Mouse (Mus musculus): Measurements from ENCODE around the gene Sorcs2.
A peak's percentile ranks its signal among the peaks of the same experiment; 100 is the strongest.

Sorcs2 gene

DNA sequence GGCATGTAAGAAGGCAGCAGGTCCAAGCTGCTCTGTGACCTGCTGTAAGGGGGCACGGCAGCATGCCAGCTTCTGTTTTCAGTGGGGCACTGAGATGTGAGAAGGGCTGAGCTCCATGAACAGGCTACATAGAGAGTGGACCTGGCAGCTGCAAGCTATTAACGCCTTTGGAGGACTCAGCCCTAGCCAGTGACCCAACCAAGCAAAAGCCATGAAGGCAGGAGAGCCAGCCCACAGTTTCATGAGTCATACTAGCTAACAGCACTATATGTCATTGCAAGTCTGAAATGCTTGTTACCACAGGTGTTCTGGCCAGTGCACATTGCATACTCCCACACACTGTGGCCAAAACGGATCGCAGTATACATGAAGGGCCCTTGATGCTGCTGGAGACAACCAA, 41.3 kb downstream of the Sorcs2 start:
- no peak for DNase-seq

DNA sequence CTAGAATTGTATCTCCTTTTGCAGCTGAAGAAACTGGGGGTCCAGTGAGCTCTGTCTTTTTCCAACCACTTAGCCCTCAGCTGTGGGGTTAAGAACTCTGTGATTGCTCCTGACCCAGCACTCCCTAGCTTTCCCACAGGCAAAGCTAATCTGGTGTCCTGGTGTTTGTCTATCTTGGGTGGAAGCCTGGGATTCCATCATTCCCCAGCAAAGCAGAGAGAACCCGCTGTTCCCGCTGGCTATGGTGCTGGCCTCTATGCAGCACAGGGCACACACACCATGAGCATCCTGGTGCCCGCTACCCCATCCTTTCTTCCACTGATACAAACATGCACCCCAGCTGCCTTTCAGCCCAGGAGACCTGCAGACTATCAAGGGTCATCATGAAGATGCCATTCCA, 42.3 kb downstream of the Sorcs2 start:
- no peak for DNase-seq

DNA sequence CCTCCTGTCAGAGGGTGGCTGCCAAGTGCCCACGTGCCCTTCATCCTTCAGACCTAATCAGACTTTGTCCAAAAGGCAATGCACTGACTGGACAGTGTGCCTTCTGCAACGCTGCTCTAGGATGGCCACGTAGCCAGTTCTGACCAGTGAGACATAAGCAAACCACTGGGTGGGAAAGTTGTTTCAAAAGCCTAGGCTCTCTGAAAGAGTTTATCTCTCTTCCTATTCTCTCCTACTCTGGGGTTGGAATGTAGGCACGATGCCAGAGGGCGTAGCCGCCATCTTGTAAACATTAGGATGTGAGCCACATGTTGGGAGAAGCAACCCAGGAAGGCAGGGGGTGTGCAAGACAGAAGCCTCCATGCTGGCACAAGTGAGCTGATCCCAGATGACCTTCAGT, 44.3 kb downstream of the Sorcs2 start:
- DNase-seq = peak; percentile 53 to 55

DNA sequence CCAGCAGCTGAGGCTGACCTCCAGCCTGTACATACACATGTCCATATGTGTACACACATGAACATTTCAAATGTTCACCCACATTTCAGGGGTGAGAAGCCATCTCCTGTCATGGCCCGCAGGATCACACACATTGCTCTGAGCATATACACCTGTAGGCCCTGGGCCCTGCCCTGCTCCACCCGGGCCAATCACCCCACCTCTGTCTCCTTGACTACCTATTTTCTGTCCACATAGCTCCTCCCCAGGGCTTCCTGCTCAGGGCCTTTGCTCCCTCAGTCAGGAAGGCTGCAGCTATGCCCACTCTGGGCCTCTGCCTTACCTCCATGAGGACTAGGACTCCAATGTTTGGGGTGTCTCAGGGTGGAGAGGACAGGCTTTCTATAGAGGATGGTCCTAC, 44.7 kb downstream of the Sorcs2 start:
- DNase-seq = no peak

DNA sequence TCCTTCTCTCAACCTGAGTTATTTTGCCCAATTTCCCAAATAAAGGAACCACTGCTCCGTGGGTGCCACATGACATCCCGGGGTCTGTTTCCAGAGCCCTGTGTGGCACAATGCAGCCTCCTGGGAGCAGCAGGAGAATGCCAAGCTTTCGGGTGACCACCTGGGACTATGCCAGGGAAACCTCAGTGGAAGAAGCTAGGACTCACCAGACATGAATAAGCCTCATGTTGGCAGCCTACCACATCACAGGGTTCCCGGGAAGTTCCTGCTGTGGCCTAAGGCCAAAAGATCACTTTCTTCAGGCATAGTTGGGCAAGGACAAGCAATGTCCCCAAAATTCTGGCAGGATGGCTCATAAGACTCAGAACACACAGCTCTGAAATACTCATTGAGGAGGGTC, 51.2 kb downstream of the Sorcs2 start:
- no peak for DNase-seq

DNA sequence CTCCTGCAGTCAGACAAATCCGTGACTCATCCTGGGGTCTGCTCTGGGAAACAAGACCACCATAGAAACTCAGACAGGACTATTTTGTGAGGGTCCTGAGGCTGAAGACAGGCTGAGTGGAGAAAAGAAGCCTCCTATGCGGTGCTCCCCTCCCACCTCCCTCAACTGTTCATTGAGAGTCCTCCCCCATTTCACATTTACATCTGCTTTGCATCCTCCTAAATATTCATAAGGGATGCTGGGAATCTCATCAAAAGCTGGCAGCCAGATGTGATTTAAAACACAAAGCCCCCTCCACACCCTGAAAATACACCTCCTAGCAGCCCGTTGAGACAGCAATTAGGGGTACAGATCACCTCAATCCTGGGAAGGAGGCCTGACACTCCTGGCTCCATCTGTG, 58.7 kb downstream of the Sorcs2 start:
- DNase-seq = no peak

DNA sequence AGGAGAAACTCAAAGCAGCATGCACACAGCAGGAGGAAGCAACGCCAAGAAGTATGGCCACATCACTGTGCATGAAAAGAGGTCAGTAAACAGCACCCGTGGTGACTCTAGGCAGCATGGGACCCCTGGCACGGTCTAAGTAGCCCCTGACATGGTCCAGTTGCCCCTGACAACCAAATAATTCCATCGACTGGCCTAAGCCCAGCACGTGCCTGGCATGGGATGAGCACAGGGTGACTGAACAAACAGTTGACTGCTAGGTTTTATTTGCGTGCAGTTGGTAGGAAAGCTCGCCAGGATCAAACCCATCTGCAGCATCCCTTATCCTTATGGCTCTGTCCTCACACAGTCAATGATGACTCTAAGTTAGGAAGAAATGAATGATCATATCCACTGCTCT, 61.7 kb downstream of the Sorcs2 start:
- DNase-seq = no peak

DNA sequence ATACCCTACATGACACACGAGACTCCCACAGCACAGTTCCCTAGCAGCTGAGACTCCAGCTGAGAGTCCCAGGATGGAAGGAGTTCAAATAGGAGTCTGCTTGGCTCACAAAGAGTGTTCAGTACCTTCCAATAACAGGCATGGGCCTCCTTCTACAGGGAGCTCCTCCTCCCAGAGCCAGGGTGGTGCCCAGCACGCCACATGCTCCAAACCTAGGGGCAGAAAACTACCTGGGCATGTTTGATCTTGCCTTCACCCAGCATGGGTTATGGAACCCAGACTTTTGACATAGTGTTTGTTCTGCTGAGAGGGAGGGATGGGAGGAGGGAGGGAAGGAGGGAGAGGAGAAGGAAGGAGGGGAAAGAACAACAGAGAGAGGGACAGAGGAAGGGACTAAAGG, 62.3 kb downstream of the Sorcs2 start:
- peak in 1 of 2 experiments; percentile 42 for DNase-seq

DNA sequence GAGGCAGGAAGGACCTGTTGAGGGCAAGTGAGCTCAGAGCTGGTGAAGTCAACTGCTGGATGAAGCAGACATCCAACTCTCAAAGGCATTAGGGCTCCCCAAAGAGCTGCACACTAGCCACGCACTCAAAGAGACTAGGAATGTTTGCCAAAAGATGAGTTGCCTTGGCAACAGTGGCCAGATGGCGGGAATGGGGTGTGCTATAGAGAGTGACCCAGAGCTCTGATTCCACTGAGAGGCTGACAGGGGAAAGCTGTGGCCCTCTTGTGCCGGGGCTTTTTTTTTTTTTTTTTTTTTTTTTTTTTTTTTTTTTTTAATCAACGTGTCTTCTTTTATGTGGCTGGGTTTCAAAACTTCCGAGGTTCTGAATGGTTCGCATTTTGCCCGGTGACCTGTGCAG, 63.7 kb downstream of the Sorcs2 start:
- DNase-seq = no peak

DNA sequence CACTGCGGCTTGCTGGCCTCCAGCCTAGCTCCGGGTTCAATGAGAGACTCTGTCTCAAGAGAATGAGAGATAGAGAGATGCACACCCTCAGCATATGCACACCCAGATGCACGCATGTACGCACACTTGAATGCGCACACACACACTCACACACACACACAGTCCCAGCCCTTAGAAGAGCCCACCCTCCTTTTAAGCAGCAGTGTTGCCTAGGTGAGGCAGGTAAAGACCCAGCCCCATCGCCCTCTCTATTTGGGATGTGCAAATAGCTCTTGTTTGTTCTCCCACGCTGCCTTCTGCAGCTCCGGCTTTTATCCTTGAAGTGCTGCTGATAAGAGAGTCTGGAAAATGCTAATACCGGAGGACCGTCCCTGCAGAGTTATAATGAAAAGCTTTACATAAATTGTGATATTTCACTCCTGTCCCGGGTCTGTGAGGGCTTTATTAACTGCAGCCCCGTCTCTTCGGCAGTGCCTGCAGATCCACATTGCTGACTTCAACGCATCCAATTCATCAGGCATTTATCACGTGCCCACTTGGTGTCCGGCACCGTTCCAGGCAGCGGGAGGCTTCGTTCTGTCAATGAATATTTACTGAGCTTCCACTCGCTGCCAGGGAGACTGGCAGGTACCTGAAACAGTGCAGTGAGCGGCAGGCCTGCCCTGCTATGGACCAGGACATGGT, 67.3 kb downstream of the Sorcs2 start:
- peak; percentile 53 to 71 for DNase-seq

DNA sequence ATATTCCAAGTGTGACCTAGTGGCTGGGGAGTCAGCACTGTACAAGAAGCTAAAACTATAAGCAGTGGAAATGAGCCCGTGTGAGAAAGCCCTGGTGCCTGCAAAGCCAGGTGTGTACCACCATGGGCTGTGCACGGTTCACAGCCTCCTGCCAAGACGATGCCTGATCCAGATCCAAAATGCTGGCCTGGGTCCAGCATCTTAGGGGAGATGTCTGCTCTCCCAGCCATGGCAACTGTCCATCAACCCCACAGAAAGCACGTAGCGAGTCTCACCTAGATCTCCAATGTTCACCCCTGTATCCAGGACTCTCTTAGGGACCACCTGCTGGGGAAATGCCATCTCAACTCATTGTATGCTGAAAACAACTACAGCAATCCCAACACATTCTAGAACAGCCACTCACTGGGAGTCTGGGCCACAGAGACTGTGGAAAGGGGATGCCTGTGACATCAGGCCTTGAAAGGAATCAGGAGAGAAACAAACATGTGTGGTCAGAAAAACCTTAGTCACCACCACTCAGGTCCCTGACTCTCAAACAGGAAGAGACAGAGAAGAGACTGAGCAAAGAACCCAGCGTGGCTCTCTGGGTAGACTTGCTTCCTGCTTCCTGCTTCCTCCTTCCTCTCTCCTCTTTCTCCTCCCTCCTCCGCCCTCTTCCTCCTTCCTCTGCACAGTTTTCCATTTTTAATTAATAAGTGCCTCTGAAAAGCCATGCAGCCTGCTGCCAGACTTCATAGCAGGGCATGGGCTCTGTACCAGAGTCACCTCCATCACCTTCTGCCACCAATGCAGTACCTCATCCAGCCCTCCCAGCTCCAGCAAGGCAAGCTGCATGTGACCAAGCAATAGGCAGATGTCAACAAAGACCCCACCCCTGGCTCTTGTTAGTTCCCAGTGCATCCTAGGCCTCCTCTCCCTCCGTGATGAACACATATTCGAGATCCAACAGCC, 71.6 kb downstream of the Sorcs2 start:
- DNase-seq = no peak

DNA sequence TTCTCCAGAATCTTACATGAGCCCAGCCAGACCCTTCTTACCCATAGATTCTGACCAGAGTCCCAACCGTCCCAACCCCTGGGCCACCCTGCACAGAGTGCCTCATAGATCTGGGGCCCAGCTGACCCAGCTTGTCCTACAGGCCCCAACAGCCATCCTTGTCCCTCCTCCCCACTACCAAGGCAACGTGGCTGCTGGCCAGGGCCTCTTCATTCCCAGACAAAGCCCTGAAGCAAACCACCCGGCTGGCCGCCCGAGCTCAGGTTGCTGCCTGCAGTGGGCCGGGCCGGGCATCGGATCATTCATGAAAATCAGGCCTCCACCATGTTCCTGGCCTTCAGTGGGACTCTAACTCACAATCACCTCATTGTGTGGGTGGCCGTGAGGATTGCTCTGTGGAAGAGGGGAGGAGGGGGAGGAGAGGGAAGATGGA, 73.8 kb downstream of the Sorcs2 start:
- DNase-seq = peak; percentile 77 to 85

DNA sequence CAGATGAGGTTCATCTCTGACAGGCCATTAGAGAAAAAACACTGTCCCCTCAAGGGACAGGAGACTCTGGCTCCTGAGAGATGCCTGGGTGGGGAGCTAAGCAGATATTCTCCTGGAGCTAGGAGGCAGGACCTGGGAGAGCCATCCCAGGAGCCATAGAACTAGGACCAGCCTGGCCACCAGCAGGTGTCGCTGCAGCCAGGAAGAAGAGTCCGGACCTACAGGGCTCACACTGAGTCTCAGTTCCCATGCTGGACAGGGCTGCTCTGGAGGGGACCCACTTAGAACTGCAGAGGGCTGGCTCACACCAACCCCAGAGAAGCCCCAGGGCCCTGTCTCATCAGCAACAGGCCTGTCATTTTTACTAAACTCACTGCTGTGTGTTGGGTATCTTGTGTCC, 74.4 kb downstream of the Sorcs2 start:
- peak; percentile 77 to 83 for DNase-seq

DNA sequence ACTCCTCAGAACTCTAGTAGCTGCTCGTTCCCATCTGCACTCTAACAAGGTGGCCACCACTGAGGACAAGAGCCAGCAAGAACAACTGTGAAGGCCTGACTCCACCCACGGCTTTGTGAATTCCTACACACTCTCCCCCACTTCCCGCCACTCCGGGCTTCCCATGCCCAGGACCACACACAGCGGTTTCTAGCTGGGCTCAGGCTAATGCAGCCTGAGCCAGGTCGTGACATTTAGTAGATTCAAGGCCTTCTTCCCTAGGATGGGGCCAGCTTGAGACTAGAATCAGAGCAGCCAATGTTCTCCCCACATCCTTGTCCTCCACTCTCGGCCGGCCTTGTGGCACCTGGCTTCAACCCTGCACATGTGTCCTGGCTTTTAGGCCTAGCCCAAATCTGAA, 76.4 kb downstream of the Sorcs2 start:
- DNase-seq = no peak

DNA sequence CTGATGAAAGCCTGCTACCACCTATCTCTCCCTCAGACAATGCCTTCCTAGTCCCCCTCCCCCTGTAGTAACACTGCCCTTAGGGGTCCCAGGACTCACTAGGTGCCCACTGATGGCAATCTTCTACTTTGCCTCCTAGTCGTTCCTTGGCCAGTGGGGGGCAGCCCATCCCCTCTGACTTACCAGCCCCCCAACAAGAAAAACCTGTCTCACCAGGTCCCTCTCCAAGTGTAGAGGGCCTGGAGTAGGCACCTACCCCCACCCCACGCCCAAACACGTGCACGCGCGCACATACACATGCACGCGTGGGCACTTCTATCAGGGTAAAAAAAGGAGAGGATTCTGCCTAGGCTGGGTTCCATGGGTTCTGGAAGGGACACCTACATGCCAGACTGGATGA, 77.3 kb downstream of the Sorcs2 start:
- DNase-seq = peak; percentile 62 to 77

DNA sequence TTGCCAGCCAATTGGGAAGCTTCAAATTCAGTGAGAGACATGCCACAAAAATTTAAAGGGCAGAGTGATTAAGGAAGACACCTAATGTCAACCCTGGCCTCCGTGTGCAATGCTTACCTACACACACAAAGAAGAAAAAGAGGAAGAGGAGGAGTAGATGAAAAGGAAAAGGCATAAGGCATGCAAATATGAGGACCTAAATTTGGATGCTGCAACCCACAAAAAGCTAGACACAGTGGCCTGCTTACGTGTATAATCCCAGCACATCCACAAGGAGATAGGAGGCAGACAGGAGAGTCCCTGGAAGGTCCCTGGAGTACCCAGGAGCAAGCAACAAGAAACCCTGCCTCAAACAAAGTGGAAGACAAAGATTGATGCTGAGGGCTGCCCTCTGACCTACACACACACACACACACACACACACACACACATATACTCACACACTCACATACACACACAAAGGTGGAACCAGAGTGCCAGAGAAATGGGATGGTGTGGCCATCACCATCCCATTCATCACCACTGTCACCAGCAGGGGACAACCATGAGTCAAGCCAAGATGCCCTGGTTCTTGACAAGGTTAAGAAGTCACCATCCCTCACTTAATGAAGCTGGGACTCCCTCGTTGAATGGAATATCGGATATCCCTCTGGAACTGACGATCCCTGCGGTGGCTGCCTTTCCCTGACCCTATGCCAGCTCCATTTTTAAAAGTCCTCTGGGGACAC, 80.1 kb downstream of the Sorcs2 start:
- no peak for DNase-seq

DNA sequence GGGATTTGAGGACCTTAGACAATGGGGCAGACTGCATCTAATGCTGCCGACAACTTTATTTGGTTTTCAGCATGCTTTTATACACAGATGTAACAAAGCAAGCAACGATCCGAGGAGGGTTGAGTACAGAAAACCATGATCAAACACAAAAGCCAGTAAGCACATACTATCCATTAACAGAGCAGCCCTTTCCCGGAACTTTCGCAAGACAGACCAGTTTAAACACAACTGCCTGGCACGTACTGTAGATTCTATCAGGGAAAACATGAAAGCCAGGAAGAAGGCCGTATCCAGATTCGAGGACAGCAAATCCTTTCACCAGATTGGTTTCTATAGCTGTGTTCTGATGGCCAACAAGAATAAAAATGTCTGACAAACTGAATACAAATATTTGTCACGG, 82.8 kb downstream of the Sorcs2 start:
- peak in 1 of 2 experiments; percentile 53 for DNase-seq

DNA sequence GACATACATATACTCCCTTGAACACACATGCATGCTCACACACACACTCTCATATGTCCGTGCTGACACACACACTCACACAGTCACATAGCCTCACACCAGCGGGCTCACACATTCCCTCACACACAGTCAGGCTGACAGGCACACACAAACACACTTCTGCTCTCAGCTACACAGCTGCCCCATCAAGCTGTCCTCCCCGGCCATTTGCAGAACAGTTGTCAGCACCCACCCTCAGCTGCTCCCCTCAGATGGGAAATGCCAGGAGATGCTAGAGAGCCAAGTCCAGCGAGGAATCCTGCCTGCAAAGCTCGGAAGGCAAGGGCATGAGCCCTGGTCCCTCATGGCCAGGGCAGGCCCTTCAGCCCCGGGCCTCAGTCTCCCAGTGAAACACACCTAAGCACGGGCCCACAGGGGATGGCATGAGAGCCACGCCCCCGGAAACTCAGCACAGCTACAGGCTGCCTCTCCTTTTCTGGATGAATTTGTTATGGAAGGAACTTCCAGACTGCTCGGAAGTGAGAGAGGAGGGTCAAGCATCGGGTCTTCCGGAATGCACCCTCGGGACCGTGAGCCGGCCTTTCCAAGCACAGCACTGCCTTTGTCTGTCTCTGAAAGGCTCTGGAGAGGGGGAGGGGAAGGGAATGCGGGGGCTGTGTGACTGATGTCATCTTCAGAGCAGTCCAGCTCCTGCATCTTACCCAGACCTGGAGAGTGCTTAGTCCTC, 84.4 kb downstream of the Sorcs2 start:
- DNase-seq = no peak

DNA sequence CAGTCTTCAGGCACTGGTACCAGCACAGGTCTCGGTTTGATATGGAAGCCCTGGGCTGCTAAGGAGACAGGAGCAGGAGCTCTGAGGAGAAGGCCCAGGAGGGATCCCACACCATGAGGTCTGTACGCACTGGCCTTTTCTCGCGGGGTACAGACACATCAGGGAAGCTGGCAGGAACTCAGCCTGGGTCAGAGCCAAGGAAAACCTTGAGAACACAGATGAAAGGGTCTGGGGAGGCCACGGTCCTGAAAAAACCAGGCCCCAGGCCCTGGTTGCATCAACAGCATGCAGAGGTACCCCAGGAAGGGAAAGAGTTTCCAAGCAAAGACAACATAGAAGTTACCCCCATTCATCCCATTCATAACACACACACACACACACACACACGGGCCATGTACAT, 85.0 kb downstream of the Sorcs2 start:
- DNase-seq = no peak

DNA sequence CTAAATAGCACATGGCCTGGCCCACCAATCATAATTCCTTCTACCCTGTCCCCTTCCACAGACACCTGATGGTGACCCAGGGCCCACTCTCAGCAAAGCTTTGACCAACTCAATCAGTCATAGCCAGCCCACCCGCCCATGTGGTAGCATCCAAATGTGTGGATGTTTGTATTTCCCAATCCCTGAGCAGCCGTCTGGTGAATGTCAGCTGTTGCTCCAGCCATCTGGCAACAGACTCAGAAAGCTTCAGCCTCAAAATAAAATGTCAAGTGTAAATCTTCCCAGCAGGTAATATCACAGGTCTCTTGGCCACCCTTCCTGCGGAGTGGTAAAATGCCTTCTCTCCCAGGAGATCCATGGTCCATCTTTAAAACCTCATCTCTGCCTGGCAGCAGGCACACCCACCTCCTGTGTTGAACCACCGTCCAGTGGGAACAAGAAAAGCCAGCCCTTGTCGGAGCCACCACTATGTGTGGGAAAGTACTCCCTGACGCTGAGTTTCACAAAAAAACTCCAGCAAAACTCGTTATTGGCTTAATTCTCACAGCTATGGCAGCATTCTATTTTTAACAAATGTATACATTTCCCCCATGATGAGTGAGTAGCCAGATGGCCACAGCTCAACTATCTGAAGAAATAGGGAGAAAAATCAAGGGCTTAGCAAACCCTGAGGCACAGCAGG, 93.5 kb downstream of the Sorcs2 start:
- DNase-seq = no peak

DNA sequence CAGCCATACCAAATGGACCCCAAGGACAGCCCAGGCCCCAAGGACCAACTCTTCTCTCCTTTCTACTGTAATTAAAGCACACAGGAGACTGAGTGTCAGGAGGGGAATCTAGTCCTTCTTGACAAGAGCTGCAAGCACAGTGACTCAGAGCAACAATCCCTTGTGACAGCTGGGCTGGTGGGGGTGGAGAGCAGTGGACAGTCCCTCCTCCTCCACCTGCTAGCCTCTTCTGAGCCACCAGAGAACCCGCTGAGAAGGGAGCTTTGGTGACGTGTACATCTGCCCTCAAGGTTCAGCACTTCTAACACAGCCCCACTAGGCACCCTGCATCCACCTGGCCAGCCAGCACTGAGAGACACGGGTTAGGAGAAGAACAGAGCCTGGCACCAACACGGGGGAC, 96.8 kb downstream of the Sorcs2 start:
- DNase-seq = no peak

DNA sequence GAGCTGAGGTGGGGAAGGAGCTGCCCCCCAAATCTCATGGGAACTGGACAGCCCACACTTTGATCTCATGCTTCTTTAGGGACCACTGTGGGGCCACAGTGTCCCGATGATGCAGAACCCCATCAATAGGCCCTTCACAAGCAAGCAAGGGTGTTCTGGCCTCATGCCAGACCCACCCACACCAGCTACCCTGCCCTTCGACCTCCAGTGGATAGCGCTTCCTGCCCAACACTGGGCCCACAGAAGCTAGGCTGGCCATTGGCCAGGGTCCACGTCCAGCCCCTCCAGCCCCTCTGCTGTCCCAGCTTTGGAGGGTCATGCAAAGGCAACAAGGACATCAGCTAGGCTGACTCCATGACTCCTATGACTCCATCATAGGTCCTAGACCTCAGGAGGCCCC, 99.9 kb downstream of the Sorcs2 start:
- DNase-seq = no peak

Data from lung, adult 18-20 months (tissue).